Mouse (Mus musculus) liver, embryonic 12.5 days (tissue): ENCODE results near the gene Dock9. TPM values are rescaled to one million over a fixed set of nuclear protein-coding genes. Genes with fewer than 3 reads are reported as not detected.
A peak's percentile ranks its signal among the peaks of the same experiment; 100 is the strongest.

ENCODE experiments used
- ATAC-seq: fragments of 200-750 bp; cut with Nextera tagmentation; 2 replicates; pipeline ENCODE4 v1.8.0; 2017; ENCODE audit warnings: moderate number of reproducible peaks, mild to moderate bottlenecking, moderate library complexity
- H3K27ac ChIP-seq: fragments of 300-500 bp; sonication (generic); 2 replicates; pipeline ENCODE4 v1.5.1; 2016; ENCODE audit warnings: mild to moderate bottlenecking
- H3K27me3 ChIP-seq: fragments of 300-500 bp; sonication (generic); replicated peaks from 2 replicates; pipeline ENCODE4 v1.6.1; 2016; ENCODE audit warnings: mild to moderate bottlenecking, moderate library complexity
- H3K36me3 ChIP-seq: fragments of 300-500 bp; sonication (generic); 2 replicates; pipeline ENCODE4 v1.6.1; 2016; ENCODE audit warnings: mild to moderate bottlenecking, moderate library complexity
- H3K4me1 ChIP-seq: fragments of 300-500 bp; sonication (generic); 2 replicates; pipeline ENCODE4 v1.6.1; 2016
- H3K4me2 ChIP-seq: fragments of 300-500 bp; sonication (generic); 2 replicates; pipeline ENCODE4 v1.6.1; 2016; ENCODE audit warnings: mild to moderate bottlenecking, moderate library complexity
- H3K4me3 ChIP-seq: fragments of 300-500 bp; sonication (generic); 2 replicates; pipeline ENCODE4 v1.5.1; 2016; ENCODE audit warnings: mild to moderate bottlenecking, moderate library complexity
- H3K9ac ChIP-seq: fragments of 300-500 bp; sonication (generic); 2 replicates; pipeline ENCODE4 v1.6.1; 2016; ENCODE audit warnings: mild to moderate bottlenecking, moderate library complexity
- H3K9me3 ChIP-seq: fragments of 300-500 bp; sonication (generic); replicated peaks from 2 replicates; pipeline ENCODE4 v1.6.1; 2016; ENCODE audit warnings: mild to moderate bottlenecking, moderate library complexity
- WGBS: fragments of 180-500 bp; shearing (Covaris S2); methylation state at CpG from one replicate; pipeline ENCODE4 v1.1.7; 2016; ENCODE audit not compliant: insufficient replicate concordance; 5-methylcytosine and 5-hydroxymethylcytosine counted together
- polyA plus RNA-seq: library from polyadenylated mRNA; unstranded; fragments of >200 nt; fragmentation: Nextera tagmentation; extraction: Ambion mirVana; gene quantifications from 2 replicates; pipeline ENCODE4 v1.2.1, GENCODE M21; 2016

Dock9 gene
- polyA plus RNA-seq, 1 experiment from 2014 or later: 2.0 TPM

DNA sequence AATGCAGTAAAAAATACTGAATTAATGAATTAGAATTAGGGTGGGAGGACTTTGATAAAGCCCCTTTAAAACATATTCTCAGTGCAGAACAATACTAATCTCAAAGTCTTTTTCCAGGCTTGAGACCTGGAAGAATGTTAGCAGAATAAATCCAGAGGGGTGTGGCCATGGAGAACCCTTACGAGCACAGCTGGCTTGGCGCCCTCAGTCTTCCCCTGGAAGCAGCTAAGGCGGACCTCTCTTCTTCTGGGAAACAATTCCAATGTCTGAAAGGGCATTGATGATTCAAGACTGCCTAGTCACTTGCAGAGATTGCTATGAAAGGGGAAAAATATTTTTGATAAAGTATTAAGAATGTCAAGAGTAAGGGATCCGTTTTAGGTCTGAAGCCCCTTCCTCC, 9.2 kb upstream of the Dock9 start:
- H3K9ac ChIP-seq: no peak overlapping the region
- no peak for ATAC-seq
- H3K27me3 ChIP-seq: no peaks in the 10 kb centered on the region
- H3K36me3 ChIP-seq: no peaks in the 10 kb centered on the region
- H3K4me1 ChIP-seq: no peaks in the 10 kb centered on the region
- 52% methylated on average over 4 of the region's 4 CpGs for WGBS
- H3K4me3 ChIP-seq: no peak overlapping the region
- H3K9me3 ChIP-seq: 0 out of 2 replicates have a peak, but pooled peaks cover 3% of the 10 kb centered on the region
- no peak overlapping the region for H3K4me2 ChIP-seq
- H3K27ac ChIP-seq: no peak overlapping the region

DNA sequence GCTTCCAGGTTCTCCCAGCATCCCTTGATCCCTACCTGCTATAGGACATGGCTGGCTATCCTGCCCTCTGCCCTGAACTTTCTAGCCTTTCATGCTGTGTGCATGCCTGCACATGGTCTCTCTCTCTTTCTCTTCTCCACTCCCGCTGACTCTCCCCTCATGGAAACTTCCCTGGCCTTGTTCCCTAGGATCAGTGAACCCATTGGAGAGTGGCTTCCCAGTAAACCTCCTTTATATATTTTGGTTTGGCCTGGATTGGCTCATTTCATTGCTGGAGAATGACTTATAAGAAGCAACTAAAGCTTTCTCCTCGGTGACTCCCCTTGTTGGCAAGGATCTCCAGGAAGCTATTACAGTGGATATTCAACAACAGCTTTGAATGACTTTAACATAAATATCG, 8.7 kb upstream of the Dock9 start:
- ATAC-seq: no peak
- H3K4me3 ChIP-seq: no peak overlapping the region
- H3K4me2 ChIP-seq: no peak overlapping the region
- H3K27me3 ChIP-seq: no peaks in the 10 kb centered on the region
- WGBS: 53% methylated on average over 3 of the region's 3 CpGs
- no peak overlapping the region for H3K9ac ChIP-seq
- no peak overlapping the region for H3K27ac ChIP-seq
- no peaks in the 10 kb centered on the region for H3K4me1 ChIP-seq
- no peaks in the 10 kb centered on the region for H3K36me3 ChIP-seq
- 0 out of 2 replicates have a peak, but pooled peaks cover 3% of the 10 kb centered on the region for H3K9me3 ChIP-seq

DNA sequence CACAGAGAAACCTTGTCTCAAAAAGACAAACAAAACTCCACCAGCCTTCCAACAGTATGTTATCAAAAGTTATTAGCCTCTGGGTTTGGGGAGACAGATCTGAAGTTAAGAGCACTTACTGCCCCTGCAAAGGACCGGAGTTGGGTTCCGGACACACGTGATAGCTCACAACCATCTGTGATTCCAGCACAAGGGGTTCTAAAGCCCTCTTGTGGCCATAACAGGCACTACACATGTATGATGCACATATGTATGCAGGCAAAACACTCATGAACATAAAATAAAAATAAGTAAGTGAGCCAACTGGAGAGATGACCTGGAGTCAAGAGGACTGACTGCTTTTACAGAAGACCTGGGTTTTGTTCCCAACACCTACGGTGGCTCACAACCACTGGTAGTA, 6.8 kb upstream of the Dock9 start:
- no peak for ATAC-seq
- 78% methylated on average over 4 of the region's 4 CpGs for WGBS
- Histone ChIP-seq H3K27ac (no peak overlapping the region), H3K4me2 (no peak overlapping the region), H3K27me3 (no peaks in the 10 kb centered on the region), H3K4me1 (no peaks in the 10 kb centered on the region), H3K9me3 (no peaks in the 10 kb centered on the region), H3K36me3 (no peaks in the 10 kb centered on the region), H3K9ac (no peak overlapping the region), H3K4me3 (no peak overlapping the region)

- Histone ChIP-seq H3K27me3 (peaks cover 14% of the 10 kb centered on the region), H3K4me1 (peaks cover 29% of the 10 kb centered on the region), H3K36me3 (no peaks in the 10 kb centered on the region), H3K4me2 (no peak overlapping the region), H3K9me3 (no peaks in the 10 kb centered on the region), H3K27ac (no peak overlapping the region), H3K4me3 (no peak overlapping the region), H3K9ac (no peak overlapping the region)
- no peak for ATAC-seq
- WGBS: 18% methylated on average over 2 of the region's 2 CpGs
These were observed 3.3 kb upstream of the Dock9 start for GRCm38 (mm10) chr14:121800962-121801361.

GRCm38 (mm10) chr14:121799112-121799511, 1.5 kb upstream of the Dock9 start:
- ATAC-seq: no peak
- Histone ChIP-seq H3K4me3 (no peak overlapping the region), H3K36me3 (no peaks in the 10 kb centered on the region), H3K4me1 (peaks cover 32% of the 10 kb centered on the region), H3K27me3 (peaks cover 20% of the 10 kb centered on the region), H3K4me2 (peak overlapping the region; percentile 95), H3K27ac (peak overlapping the region; percentile 24; the same call in 1 of the 2 replicates), H3K9ac (no peak overlapping the region), H3K9me3 (no peaks in the 10 kb centered on the region)
- WGBS: 33% methylated on average over 7 of the region's 7 CpGs

GRCm38 (mm10) chr14:121798411-121798799, 768 bp upstream of the Dock9 start:
- Histone ChIP-seq H3K4me2 (peak overlapping the region; percentile 95), H3K9me3 (no peaks in the 10 kb centered on the region), H3K9ac (peak overlapping the region; percentile 71), H3K36me3 (no peaks in the 10 kb centered on the region), H3K27me3 (peaks cover 20% of the 10 kb centered on the region), H3K4me1 (peaks cover 38% of the 10 kb centered on the region), H3K4me3 (peak overlapping the region; percentile 69), H3K27ac (peak overlapping the region; percentile 86)
- WGBS: under 1% methylated on average over 22 of the region's 22 CpGs
- ATAC-seq: peak; percentile 89

GRCm38 (mm10) chr14:121796571-121797456, 823 bp downstream of the Dock9 start:
- WGBS: 18% methylated on average over 28 of the region's 28 CpGs
- peaks cover 38% of the 10 kb centered on the region for H3K4me1 ChIP-seq
- no peak overlapping the region for H3K27ac ChIP-seq
- peak overlapping the region; percentile 95 for H3K4me2 ChIP-seq
- H3K27me3 ChIP-seq: peaks cover 20% of the 10 kb centered on the region
- no peaks in the 10 kb centered on the region for H3K9me3 ChIP-seq
- peak overlapping the region; percentile 69 for H3K4me3 ChIP-seq
- H3K9ac ChIP-seq: peak overlapping the region; percentile 70
- no peaks in the 10 kb centered on the region for H3K36me3 ChIP-seq
- ATAC-seq: no peak

DNA sequence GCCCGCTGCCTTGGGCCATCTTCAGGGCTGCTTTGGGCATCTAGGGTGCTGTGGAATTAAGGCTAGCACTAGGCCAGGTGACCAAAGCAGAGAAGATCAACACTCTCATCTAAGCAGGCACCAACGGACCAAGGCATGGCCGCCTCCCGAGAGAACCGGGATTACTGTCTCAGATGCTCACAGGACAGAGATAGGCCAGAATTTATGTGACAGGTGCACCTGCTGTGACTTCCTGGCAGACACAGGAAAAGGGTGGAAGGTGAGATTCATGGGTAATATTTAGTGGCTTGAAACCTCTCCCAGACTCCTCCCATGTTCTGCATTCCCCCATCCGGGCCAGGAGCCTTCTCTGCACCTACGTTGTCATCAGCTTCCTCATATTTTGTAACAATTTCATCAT, 2.1 kb downstream of the Dock9 start:
- H3K9ac ChIP-seq: no peak overlapping the region
- peaks cover 38% of the 10 kb centered on the region for H3K4me1 ChIP-seq
- 83% methylated on average over 7 of the region's 7 CpGs for WGBS
- H3K27me3 ChIP-seq: peaks cover 20% of the 10 kb centered on the region
- no peak for ATAC-seq
- no peak overlapping the region for H3K4me2 ChIP-seq
- no peak overlapping the region for H3K27ac ChIP-seq
- no peaks in the 10 kb centered on the region for H3K9me3 ChIP-seq
- H3K36me3 ChIP-seq: no peaks in the 10 kb centered on the region
- no peak overlapping the region for H3K4me3 ChIP-seq

DNA sequence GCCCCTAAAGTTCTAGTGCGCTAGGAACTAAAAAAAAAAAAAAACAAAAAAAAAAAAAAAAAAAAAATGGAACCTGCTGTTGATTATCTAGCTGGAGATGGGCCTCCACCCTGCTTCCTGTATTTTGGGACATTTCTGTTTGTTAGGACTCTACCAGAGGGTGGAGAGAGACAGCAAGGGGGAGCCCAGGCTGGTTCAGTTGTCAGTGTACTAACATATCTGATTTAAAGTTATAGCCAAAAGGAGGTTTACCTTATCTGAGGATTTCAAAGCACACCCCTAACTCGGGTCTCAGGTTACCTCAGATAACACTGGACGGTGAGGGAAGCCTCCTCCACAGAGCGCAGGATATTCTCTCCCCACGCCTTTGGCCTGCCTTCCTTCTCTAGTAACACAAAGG, 4.0 kb downstream of the Dock9 start:
- peaks cover 20% of the 10 kb centered on the region for H3K27me3 ChIP-seq
- H3K4me2 ChIP-seq: no peak overlapping the region
- 18% methylated on average over 5 of the region's 5 CpGs for WGBS
- H3K4me3 ChIP-seq: no peak overlapping the region
- no peak for ATAC-seq
- H3K4me1 ChIP-seq: peaks cover 31% of the 10 kb centered on the region
- H3K9ac ChIP-seq: no peak overlapping the region
- no peaks in the 10 kb centered on the region for H3K9me3 ChIP-seq
- H3K27ac ChIP-seq: no peak overlapping the region
- no peaks in the 10 kb centered on the region for H3K36me3 ChIP-seq

GRCm38 (mm10) chr14:121791935-121792334, 5.7 kb downstream of the Dock9 start:
- Histone ChIP-seq H3K4me2 (no peak overlapping the region), H3K9ac (no peak overlapping the region), H3K9me3 (no peaks in the 10 kb centered on the region), H3K4me3 (no peak overlapping the region), H3K27ac (no peak overlapping the region), H3K27me3 (peaks cover 16% of the 10 kb centered on the region), H3K4me1 (peaks cover 14% of the 10 kb centered on the region), H3K36me3 (no peaks in the 10 kb centered on the region)
- WGBS: 77% methylated on average over 2 of the region's 2 CpGs
- ATAC-seq: no peak

DNA sequence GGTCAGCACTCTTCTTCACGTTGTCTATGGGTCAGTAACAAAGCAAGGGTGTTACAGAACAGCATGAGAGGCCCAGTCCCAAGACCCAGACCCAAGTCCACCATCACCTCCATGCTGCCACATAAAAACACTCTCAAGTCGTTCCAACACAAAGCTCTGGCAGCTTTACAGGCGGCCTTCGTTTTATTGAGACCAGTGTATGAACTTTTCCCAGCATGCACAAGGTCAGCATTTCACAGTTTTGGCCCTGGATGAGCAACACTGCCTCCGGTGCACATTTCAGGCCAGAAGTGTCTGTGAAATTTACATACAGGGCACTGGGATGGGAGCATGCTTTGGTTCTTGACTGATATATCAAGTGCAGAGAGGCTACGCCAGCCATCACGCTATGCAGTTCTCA, 6.5 kb downstream of the Dock9 start:
- Histone ChIP-seq H3K9me3 (no peaks in the 10 kb centered on the region), H3K27me3 (peaks cover 7% of the 10 kb centered on the region), H3K36me3 (no peaks in the 10 kb centered on the region), H3K4me1 (peaks cover 9% of the 10 kb centered on the region), H3K9ac (no peak overlapping the region), H3K27ac (no peak overlapping the region), H3K4me2 (no peak overlapping the region), H3K4me3 (no peak overlapping the region)
- 72% methylated on average over 7 of the region's 7 CpGs for WGBS
- no peak for ATAC-seq

DNA sequence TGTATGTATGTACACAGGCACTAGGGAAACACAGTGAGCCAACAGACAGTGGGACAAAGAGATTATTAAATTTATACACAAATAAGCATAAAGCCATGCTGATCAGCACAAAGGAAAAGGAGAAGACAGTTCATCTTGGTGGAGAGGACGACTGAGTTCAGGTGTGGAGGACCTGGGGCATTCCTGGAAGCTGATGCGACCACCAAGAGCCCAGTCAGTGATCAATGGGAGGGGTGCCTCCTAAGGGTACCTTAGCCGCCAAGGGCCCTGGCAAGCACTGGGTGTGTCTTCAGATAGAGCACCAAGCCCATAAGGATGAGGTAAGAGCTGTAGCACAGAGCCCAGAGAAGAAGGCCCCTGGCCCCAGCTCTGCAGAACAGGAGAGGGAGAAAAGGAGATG, 8.4 kb downstream of the Dock9 start:
- 70% methylated on average over 3 of the region's 3 CpGs for WGBS
- Histone ChIP-seq H3K9me3 (no peaks in the 10 kb centered on the region), H3K4me1 (peaks cover 8% of the 10 kb centered on the region), H3K9ac (no peak overlapping the region), H3K27me3 (no peaks in the 10 kb centered on the region), H3K27ac (no peak overlapping the region), H3K4me3 (no peak overlapping the region), H3K4me2 (no peak overlapping the region), H3K36me3 (no peaks in the 10 kb centered on the region)
- ATAC-seq: no peak
